Mouse (Mus musculus): Measurements from ENCODE around the gene Moap1.

Gene Moap1

GRCm38 (mm10) chr12:102742056-102742455 is 1.4 kb downstream of the Moap1 start:
- no peak for DNase-seq (ENCODE audit: low read depth, low spot score)

DNA sequence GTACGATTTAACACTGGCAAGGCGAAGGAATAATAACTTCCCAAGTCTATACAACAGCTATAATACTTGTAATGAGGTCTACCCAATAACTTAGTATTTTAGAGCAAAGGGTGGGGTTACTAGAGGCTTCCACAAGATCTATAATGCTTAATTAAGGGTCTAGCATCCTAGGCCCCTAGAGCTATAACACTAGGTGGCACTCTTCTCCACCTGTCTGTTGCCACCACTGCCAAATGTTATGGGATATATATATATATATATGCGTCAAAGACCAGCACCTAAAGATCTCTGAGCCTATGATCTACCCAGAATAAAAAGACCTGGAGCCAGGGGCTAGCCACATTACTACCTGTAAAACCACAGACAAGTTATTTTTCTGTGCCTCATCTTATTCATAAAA is 3.2 kb downstream of the Moap1 start:
- no peak for DNase-seq (ENCODE audit: low read depth, low spot score)

- no peak for DNase-seq (ENCODE audit: low read depth, low spot score)
Measured at GRCm38 (mm10) chr12:102739096-102739495, 4.4 kb downstream of the Moap1 start.

GRCm38 (mm10) chr12:102733381-102733780 is 10.1 kb downstream of the Moap1 start:
- DNase-seq (ENCODE audit: low read depth, low spot score), result peak; percentile 93

DNA sequence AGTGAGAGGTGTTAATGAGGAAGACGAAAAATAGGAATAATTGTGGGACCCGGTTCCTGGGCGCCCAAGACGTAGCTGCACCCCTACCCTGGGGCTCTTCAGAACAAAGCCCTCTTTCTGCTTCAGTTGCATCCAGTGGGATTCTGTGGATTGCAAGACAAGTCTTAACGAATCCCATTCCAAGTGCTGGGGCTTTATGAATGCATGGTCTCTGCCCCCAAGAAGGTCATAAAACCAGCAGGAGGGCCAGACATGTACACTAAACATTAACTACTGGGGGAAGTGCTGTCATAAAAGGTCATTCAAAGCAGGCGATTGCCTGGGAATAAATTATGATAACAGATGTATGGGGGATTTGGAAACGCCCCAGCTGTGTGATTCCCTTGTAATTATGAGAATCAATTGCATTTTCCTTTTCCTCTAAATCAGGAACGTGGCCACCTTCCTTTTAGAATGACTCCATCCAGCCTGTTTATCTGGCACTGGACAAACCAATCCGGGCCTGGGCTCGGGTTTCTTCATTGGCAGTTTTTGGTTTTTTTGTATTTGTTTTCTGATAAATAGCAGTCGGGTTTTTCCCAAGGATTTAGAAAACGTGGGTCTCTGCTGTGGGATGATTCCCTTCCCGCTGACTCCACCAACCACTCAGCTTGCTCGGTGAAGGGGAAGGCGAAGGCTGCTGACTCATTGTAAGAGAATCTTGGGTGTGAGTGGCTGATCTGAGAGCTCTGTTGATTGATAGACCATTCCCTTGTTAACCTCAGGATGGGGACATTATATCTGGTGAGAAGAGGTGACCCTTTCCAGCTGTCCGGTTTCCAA is 12.5 kb downstream of the Moap1 start:
- peak; percentile 69 for DNase-seq (ENCODE audit: low read depth, low spot score)

DNA sequence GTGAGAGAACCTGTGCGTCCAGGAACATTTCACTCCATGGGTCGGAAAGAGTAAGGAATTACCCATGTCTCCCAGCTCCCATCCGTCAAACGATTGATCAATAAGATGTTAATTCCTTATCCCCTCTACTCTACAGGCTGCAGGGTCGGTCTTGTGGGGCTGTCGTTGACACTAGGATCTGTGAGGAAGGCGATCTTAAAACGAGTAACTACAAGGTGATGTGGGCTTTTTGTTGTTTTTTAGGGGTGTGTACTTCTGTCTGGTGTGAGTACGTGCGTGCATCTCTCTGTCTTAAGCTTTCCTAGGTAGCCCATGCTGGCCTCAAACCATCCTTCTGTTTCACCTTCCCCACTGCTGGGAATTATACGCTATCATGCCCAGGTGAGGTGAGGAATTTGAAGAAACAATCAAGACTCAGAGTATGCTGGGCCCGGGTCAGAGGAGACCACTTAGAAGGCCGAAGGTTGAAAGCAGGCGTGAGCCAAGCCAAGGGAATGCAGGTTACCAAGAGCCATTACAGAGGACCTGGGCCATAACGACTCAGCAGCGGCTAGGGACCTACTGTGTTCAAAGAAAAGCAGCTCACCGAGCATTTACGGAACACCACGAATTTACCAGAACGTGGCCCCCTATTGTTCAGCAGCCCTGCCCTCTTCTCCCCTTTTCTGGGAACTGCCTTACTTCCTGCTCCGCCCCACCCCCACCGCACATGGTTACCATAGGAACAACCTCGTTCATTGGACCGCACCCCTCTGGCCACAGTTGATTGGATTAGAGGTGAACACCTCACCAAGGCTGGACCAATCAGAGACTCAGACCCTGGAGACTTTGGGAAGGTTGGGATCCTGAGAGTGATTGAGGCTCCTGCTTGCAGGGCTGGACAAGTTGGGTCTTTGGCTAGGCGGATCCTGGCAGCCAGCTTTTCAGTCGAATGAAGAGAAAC is 13.3 kb downstream of the Moap1 start:
- peak; percentile 99 for DNase-seq (ENCODE audit: low read depth, low spot score)

- DNase-seq (ENCODE audit: low read depth, low spot score), result peak; percentile 61
Measured at GRCm38 (mm10) chr12:102725761-102726175, 17.7 kb downstream of the Moap1 start.

- DNase-seq (ENCODE audit: low read depth, low spot score), result peak; percentile 66
Measured at GRCm38 (mm10) chr12:102725146-102725545, 18.3 kb downstream of the Moap1 start.

DNA sequence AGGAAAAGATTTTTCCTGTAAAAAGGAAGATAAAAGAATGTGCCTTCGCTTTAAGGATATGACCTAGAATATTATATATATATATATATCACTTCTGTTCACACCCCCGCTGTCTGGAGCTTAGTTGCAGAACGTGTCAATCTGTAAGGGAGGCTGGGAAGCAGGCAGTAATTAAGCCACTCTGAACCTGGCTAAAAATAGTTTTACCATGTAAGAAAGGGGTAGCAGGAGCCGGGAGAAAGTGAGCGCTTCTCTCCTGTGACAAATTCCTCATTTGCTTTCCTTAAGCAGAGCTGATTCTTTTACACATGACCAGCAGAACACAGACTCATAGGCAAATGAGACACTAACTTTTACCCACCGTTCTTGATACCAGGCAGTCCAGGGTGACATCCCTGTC is 19.6 kb downstream of the Moap1 start:
- DNase-seq (ENCODE audit: low read depth, low spot score), result no peak

DNA sequence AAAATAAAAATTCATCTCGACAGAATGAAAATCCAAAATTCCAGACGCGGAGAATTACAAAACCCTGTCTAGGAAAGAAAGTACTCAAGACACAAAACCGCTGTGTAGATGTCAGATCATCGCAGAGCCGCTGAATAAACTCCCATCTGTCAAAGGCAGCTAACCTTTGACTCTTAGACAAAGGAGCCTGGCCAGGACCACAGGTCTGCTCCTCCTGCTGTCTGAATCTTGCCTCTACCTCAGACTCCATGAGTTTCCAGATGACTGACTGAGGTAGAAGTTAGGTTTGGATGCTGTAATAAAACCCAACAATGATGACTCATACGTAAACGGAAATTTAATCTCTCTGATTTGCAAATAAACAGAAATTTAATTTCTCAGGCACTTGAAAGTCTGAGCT is 20.5 kb downstream of the Moap1 start:
- peak; percentile 57 for DNase-seq (ENCODE audit: low read depth, low spot score)

- DNase-seq (ENCODE audit: low read depth, low spot score), result no peak
Measured at GRCm38 (mm10) chr12:102722451-102722850, 21.0 kb downstream of the Moap1 start.

GRCm38 (mm10) chr12:102719552-102720315 is 23.7 kb downstream of the Moap1 start:
- peak; percentile 90 for DNase-seq (ENCODE audit: low read depth, low spot score)

GRCm38 (mm10) chr12:102714654-102715395 is 28.6 kb downstream of the Moap1 start:
- peak; percentile 33 for DNase-seq (ENCODE audit: low read depth, low spot score)

- DNase-seq (ENCODE audit: low read depth, low spot score), result peak; percentile 92
Measured at GRCm38 (mm10) chr12:102714116-102714515, 29.3 kb downstream of the Moap1 start.

GRCm38 (mm10) chr12:102713153-102713865 is 30.2 kb downstream of the Moap1 start:
- no peak for DNase-seq (ENCODE audit: low read depth, low spot score)

GRCm38 (mm10) chr12:102710851-102711375 is 32.5 kb downstream of the Moap1 start:
- DNase-seq (ENCODE audit: low read depth, low spot score), result no peak

DNA sequence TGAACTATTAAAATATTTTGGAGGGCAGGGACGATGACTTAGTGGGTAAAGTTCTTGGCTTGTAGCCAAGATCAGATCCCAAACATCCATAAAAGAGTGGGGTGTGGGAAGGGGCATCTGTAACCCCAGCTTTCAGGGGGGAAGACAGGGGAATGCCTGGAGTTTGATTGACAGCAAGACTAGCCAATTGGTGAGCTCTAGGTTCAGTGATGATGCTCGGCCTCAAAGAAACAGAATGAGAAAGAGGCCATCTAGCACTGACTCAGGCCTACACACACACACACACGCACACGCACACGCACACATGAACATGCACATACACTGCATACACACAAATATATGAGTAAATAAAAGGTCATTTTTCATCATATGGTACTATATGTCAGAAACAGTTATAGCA is 33.6 kb downstream of the Moap1 start:
- peak; percentile 61 for DNase-seq (ENCODE audit: low read depth, low spot score)

GRCm38 (mm10) chr12:102708220-102708619 is 35.2 kb downstream of the Moap1 start:
- no peak for DNase-seq (ENCODE audit: low read depth, low spot score)

DNA sequence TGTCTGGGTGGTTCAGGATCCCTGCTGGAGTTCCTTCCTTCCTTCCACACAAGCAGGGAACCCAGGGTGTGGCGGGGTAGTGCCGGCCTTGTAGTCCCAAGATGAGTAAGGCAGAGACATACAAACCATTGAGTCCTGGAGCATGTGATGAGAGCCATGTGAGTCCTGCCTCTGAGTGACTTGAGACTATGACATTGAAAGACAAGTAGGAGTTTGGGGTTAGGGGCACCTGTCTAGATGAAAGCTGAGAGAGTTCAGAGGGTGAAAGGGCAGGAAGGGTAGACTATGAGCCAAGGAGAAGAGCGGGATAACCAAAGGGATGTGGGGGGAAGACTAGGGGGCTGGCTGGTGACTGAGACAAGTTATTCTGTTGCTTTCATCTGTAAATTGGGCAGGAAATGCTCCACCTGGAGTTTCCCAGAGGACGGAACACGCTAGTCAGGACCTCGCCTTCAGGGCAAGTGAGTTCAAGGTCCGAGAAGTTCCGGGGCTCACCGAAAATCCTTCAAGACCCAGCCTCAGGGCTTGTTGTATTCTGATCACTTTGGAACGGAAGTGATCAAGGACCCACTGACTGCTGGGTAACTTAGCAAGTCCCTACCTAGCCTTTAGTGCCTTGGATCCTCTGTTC is 36.5 kb downstream of the Moap1 start:
- peak; percentile 95 for DNase-seq (ENCODE audit: low read depth, low spot score)
